Mouse (Mus musculus) midbrain, embryonic 11.5 days (tissue): ENCODE results near the gene Aldh1a1. TPM values are rescaled to one million over a fixed set of nuclear protein-coding genes. Genes with fewer than 3 reads are reported as not detected.

Experiments
- ATAC-seq: fragments of 200-750 bp; cut with Nextera tagmentation; 2 replicates; pipeline ENCODE4 v1.8.0; 2017; ENCODE audit warnings: moderate TSS enrichment, moderate library complexity; ENCODE audit not compliant: low FRiP score
- DNase-seq: peaks from one replicate; pipeline ENCODE4 v3.0.0; 2015; ENCODE audit warnings: low spot score; ENCODE audit errors: missing footprints
- H3K27ac ChIP-seq: fragments of 300-500 bp; sonication (generic); 2 replicates; pipeline ENCODE4 v1.5.1; 2014; ENCODE audit warnings: low read depth, low read length
- H3K27me3 ChIP-seq: fragments of 300-500 bp; sonication (generic); 2 replicates; pipeline ENCODE4 v1.6.1; 2014; ENCODE audit warnings: mild to moderate bottlenecking, low read length, moderate library complexity, mixed read lengths; ENCODE audit not compliant: control insufficient read depth, insufficient read depth
- H3K36me3 ChIP-seq: fragments of 300-500 bp; sonication (generic); 2 replicates; pipeline ENCODE4 v1.6.1; 2014; ENCODE audit warnings: mild to moderate bottlenecking, low read length, moderate library complexity, mixed read lengths; ENCODE audit not compliant: control insufficient read depth, insufficient read depth
- H3K4me1 ChIP-seq: fragments of 300-500 bp; sonication (generic); 2 replicates; pipeline ENCODE4 v1.6.1; 2014; ENCODE audit warnings: low read length; ENCODE audit not compliant: control insufficient read depth, insufficient read depth
- H3K4me2 ChIP-seq: fragments of 300-500 bp; sonication (generic); 2 replicates; pipeline ENCODE4 v1.6.1; 2014; ENCODE audit warnings: mild to moderate bottlenecking, moderate library complexity
- H3K4me3 ChIP-seq: fragments of 300-500 bp; sonication (generic); 2 replicates; pipeline ENCODE4 v1.5.1; 2014; ENCODE audit warnings: low read depth, low read length
- H3K9ac ChIP-seq: fragments of 300-500 bp; sonication (generic); 2 replicates; pipeline ENCODE4 v1.6.1; 2014; ENCODE audit warnings: low read length
- H3K9me3 ChIP-seq: fragments of 300-500 bp; sonication (generic); 2 replicates; pipeline ENCODE4 v1.6.1; 2016; ENCODE audit warnings: low read length; ENCODE audit not compliant: control insufficient read depth
- WGBS: fragments of 180-500 bp; shearing (Covaris S2); extraction: QIAGEN DNeasy Blood & Tissue Kit; methylation state at CpG from one replicate; pipeline ENCODE4 v1.1.7; 2014; 5-methylcytosine and 5-hydroxymethylcytosine counted together
- polyA plus RNA-seq: library from polyadenylated mRNA; unstranded; fragments of >200 nt; fragmentation: Nextera tagmentation; extraction: Ambion mirVana; gene quantifications from 2 replicates; pipeline ENCODE4 v1.2.1, GENCODE M21; 2014

Aldh1a1 gene
- 0.33 and 0.81 TPM in 2 replicates for polyA plus RNA-seq

DNA sequence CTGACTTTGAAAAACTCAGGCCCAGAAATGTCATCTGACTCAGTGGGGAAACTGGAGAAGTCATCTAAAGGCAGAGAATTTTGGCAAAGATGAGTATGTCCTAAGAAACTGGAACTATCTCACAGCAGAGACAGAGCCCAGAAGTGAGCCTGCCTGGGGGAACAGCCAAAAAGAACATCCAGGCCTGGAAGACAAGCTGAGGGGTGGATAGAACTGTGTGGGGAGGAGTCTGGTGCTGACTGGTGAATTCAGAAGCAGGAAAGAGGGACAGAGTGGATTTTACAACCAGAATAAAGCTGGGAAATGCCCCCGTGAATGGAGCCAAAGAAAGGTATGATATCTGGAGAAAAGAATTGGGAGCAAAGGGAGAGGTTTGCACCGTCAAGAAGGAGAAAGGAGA is at the start of gene Aldh1a1:
TSS of gene Aldh1a1 (plus strand) at position 225 of the 400 bp plus-strand sequence.
- H3K27ac ChIP-seq: no peak within 1 kb of the TSS
- no peaks in the 10 kb centered on the region for H3K36me3 ChIP-seq
- WGBS: 65% methylated on average over 2 of the region's 2 CpGs
- no peak for ATAC-seq
- no peaks in the 10 kb centered on the region for H3K27me3 ChIP-seq
- no peak within 1 kb of the TSS for H3K4me2 ChIP-seq
- H3K9me3 ChIP-seq: no peaks in the 10 kb centered on the region
- no peaks in the 10 kb centered on the region for H3K4me1 ChIP-seq
- DNase-seq: no peak
- no peak within 1 kb of the TSS for H3K4me3 ChIP-seq
- H3K9ac ChIP-seq: no peak within 1 kb of the TSS

DNA sequence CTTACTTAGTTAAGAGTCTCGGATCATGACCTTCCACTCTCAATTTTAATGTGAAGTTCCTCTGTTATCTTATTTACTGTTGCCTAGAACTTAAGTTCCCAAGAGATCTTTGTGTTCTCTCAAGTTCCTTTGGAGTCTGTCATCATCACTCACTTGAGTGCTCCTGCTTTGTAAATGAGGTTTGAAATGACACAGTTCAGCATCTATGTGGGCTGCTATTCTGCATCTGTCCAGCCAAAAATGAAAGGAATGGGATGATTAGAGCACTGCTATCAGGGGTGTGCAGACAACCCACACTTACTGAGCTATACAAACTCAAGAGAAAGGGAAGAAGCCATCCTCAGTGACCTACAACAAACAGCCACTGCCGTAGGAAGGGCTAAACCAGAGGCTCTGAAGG is 44.7 kb upstream of the Aldh1a1 start:
- no peaks in the 10 kb centered on the region for H3K27me3 ChIP-seq
- no peak overlapping the region for H3K4me2 ChIP-seq
- no peaks in the 10 kb centered on the region for H3K9me3 ChIP-seq
- ATAC-seq (no peak), DNase-seq (no peak)
- no peak overlapping the region for H3K4me3 ChIP-seq
- H3K9ac ChIP-seq: no peak overlapping the region
- WGBS: 89% methylated on average over 2 of the region's 2 CpGs
- H3K4me1 ChIP-seq: no peaks in the 10 kb centered on the region
- H3K27ac ChIP-seq: no peak overlapping the region
- H3K36me3 ChIP-seq: no peaks in the 10 kb centered on the region

DNA sequence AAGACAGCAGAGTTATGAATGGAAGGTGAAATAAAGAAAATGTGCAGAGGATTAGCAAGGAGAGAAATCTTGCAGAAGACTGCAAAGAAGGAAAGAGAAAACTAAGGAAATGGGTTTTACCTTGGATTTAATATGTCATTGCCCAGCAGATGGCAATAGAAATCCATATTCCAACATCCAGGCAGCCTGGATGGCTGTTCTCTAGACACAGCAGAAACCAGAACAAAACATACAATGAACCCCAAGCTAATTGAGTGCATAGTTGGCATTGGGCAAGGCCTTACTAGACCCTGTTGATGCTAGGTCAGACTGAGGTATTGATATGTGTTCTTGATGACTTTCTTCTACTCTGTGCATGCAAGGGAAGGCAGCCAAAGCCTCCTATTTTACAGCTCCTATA is 43.0 kb upstream of the Aldh1a1 start:
- ATAC-seq: no peak
- no peaks in the 10 kb centered on the region for H3K9me3 ChIP-seq
- no peak overlapping the region for H3K4me3 ChIP-seq
- no peak overlapping the region for H3K4me2 ChIP-seq
- no peak for DNase-seq
- H3K36me3 ChIP-seq: no peaks in the 10 kb centered on the region
- H3K27me3 ChIP-seq: no peaks in the 10 kb centered on the region
- no peak overlapping the region for H3K27ac ChIP-seq
- no peaks in the 10 kb centered on the region for H3K4me1 ChIP-seq
- H3K9ac ChIP-seq: no peak overlapping the region

DNA sequence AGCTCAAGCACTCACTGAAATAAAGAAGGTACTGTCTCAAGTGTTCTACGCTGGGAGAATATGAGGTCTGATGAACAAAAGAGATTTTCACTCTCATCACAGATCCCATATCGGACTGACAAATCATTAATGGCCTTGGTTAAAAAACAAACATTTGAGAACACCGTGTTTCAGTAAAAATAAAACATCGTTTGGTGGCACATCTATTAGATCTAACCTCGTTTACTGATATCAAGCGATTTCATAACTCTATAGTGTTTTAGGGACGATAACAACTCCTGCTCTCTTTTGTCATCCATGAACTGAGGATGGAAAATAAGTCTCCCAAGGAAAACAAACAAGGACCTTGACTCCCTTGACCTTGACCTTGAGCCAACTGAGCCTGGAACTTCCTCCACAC is 41.5 kb upstream of the Aldh1a1 start:
- Histone ChIP-seq H3K36me3 (no peaks in the 10 kb centered on the region), H3K9ac (no peak overlapping the region), H3K4me2 (no peak overlapping the region), H3K27me3 (no peaks in the 10 kb centered on the region), H3K4me3 (no peak overlapping the region), H3K4me1 (no peaks in the 10 kb centered on the region), H3K9me3 (no peaks in the 10 kb centered on the region), H3K27ac (no peak overlapping the region)
- WGBS: 87% methylated on average over 7 of the region's 7 CpGs
- DNase-seq: no peak
- no peak for ATAC-seq

DNA sequence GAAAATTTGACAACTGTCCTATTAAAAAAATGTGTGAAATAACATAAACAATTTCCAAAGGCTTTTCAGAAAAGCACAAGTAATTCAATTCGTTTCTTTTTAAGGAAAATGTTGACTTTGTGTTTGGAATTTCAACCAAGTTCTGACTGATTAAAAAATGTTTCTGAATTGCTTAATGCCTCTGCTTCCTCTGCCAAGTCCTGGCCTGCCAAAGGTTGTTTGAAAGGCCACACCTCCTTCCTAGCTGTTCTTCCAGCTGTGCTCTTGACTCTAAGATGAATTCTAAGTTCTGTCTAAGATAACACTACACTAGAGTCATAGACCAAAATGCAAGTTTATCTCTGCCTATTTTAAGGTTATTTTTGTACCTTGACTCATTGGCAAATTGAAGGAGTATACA is 8.0 kb upstream of the Aldh1a1 start:
- Histone ChIP-seq H3K4me3 (no peak overlapping the region), H3K9me3 (no peaks in the 10 kb centered on the region), H3K4me1 (no peaks in the 10 kb centered on the region), H3K9ac (no peak overlapping the region), H3K27me3 (no peaks in the 10 kb centered on the region), H3K4me2 (no peak overlapping the region), H3K36me3 (no peaks in the 10 kb centered on the region), H3K27ac (no peak overlapping the region)
- ATAC-seq (no peak), DNase-seq (no peak)
- 71% methylated on average over 1 of the region's 1 CpGs for WGBS

DNA sequence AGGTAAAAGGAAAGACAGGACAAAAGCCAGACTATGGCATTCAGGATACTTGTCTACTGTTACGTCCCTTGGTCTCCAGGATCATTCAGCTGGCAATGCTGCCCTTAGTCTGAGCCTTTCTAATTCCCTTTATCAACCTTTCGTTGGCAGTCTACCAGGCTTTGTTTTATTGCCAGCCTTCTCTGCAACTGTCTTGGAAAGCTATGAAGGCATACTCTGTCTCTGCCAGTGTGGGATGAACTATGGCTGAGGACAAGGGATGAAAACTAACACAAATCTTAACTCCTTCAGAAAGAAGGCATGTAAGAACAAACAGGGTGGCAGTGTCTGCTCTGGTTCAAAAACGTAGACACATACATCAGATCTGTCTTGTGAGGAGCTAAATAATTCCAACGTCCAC is 565 bp upstream of the Aldh1a1 start:
- no peak overlapping the region for H3K27ac ChIP-seq
- no peak overlapping the region for H3K4me3 ChIP-seq
- DNase-seq (no peak), ATAC-seq (no peak)
- no peaks in the 10 kb centered on the region for H3K36me3 ChIP-seq
- no peak overlapping the region for H3K4me2 ChIP-seq
- no peak overlapping the region for H3K9ac ChIP-seq
- H3K27me3 ChIP-seq: no peaks in the 10 kb centered on the region
- no peaks in the 10 kb centered on the region for H3K9me3 ChIP-seq
- WGBS: 83% methylated on average over 4 of the region's 4 CpGs
- no peaks in the 10 kb centered on the region for H3K4me1 ChIP-seq

DNA sequence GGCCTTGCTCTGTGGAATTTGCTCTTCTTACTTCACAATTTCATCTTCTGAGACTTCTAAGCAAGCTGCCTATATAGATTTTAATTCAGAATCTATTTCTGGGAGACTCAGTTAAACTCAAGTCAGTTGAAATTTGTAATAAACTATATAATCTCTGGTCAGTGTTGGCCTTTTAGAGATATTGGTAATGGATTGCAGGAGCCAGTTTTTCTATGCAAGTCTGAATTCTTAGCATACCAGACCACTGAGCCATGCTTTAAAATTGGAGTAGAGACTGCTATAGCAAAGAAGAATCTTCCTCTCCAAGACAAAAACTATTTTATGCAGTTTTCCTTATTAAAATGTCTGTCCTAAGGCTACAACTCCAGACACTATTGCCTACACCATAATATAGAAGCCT is 4.0 kb downstream of the Aldh1a1 start:
- DNase-seq (no peak), ATAC-seq (no peak)
- H3K4me3 ChIP-seq: no peak overlapping the region
- no peak overlapping the region for H3K27ac ChIP-seq
- H3K4me1 ChIP-seq: no peaks in the 10 kb centered on the region
- no peak overlapping the region for H3K4me2 ChIP-seq
- H3K36me3 ChIP-seq: no peaks in the 10 kb centered on the region
- no peaks in the 10 kb centered on the region for H3K9me3 ChIP-seq
- no peaks in the 10 kb centered on the region for H3K27me3 ChIP-seq
- H3K9ac ChIP-seq: no peak overlapping the region

DNA sequence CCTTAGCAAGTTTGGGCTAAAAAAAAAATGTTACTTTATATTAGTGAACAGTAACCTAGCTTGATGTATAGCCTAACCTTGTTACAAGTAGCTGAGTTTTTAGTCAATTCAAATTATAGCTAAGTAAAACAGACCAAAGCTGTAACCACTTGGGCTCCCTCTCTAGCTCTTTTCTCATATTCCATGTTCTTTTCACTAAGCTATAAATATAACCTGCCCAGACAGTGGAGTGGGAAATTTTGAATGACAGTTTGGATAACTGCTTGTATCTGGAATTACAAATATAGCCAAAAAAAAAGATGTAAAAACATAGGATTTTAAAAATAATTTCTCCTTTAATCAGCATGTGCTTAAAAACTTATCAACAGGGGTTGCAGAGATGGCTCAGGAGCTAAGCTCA is 12.8 kb downstream of the Aldh1a1 start:
- no peak overlapping the region for H3K27ac ChIP-seq

DNA sequence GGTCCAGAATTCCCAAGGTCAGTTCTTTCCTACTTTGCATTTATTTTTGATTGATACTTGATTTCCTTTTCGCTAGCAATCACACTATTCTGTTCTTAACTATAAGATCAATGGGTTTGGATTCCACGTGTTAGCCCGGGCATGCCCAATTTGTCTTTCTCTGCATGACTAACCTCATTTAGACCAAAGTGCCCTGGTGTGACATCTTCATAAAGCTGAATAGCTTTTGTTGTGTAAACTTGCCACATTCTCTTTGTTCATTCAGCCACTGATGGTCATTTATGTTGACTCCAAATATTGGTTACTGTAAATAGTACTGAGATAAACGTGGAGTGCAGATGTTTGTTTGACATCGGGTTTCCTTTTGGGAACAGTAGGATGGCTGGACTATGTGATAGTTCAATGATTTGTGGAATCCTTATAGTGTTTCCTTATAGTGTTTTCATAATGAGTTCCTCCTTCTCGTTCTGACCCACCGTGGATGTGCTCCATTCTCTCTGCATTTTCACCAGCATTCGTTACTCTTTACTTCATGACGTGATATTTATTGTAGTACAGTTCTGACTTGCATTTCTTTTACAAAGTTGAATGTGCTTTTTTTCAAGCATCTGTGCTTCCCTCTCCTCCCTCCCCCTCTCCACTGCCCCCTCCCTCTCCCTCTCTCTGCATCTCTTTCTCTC is 14.6 kb downstream of the Aldh1a1 start:
- DNase-seq (peak; percentile 81), ATAC-seq (no peak)
- no peak overlapping the region for H3K9ac ChIP-seq
- no peaks in the 10 kb centered on the region; the same call in 1 of the 2 replicates for H3K4me1 ChIP-seq
- WGBS: 29% methylated on average over 9 of the region's 9 CpGs
- H3K36me3 ChIP-seq: no peaks in the 10 kb centered on the region
- no peak overlapping the region for H3K4me3 ChIP-seq
- H3K4me2 ChIP-seq: no peak overlapping the region
- H3K9me3 ChIP-seq: no peaks in the 10 kb centered on the region
- no peaks in the 10 kb centered on the region for H3K27me3 ChIP-seq
- H3K27ac ChIP-seq: no peak overlapping the region

More for the DNA sequence above, 12.8 kb downstream of the Aldh1a1 start:
- Histone ChIP-seq H3K4me1 (no peaks in the 10 kb centered on the region; the same call in 1 of the 2 replicates), H3K9me3 (no peaks in the 10 kb centered on the region), H3K4me2 (no peak overlapping the region), H3K9ac (no peak overlapping the region), H3K4me3 (no peak overlapping the region), H3K36me3 (no peaks in the 10 kb centered on the region), H3K27me3 (no peaks in the 10 kb centered on the region)
- no peak for ATAC-seq
- DNase-seq: no peak
